Mouse (Mus musculus): ENCODE results near the gene Rnf41.

Rnf41 gene

GRCm38 (mm10) chr10:128489380-128489779, 77.9 kb downstream of the Rnf41 start:
- no peak for DNase-seq

DNA sequence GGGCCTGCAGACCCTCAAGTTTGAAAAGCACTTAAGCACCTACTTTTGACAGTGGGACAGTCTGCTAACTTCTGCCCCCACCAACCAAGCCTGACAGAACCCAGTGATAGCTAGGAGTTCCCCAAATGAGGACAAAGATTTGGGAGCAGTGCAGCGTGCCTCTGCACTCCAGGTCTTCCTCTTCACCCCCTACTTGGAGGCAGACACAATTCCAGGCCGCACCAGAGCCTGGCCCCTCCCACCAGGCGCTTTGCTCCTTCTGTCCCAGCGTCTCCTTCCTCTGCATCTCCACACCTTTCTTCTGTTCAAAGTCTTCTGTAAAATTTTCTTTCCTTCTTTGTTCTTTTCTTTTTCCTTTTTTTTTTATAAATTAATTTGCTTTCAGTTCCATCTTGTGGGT, 78.3 kb downstream of the Rnf41 start:
- DNase-seq, result no peak

- DNase-seq, result no peak
Observed at GRCm38 (mm10) chr10:128490232-128490631, 78.8 kb downstream of the Rnf41 start.

DNA sequence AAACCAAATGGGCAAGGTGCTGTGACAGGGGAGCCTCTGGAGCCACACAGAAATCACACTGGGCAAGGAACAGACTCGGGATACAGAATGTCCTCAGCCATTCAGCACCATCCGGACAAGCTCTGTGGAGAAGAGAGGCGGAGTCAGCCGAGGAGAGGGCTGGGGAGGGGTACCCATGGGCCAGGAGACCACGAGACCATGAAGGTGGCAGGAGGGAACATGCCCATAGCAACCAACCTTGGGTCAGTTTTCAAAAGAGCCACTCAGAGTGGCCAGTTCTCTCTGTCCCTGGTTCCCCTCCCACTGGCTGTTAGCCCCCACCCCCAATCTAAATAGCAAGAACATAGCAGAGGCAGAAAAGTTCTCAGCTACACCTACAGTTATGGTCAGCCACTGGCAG, 79.5 kb downstream of the Rnf41 start:
- no peak for DNase-seq

Measured in right cerebral cortex, postnatal 14 days (tissue).